Mouse (Mus musculus) heart, adult 8-10 months (tissue): ENCODE measurements around the gene Ang5. TPM values are rescaled to one million over a fixed set of nuclear protein-coding genes. Genes with fewer than 3 reads are reported as not detected.
A peak's percentile ranks its signal among the peaks of the same experiment; 100 is the strongest.
"Not testable (repeated sequence)": the region's sequence is repeated elsewhere in the genome, so short reads cannot be mapped to it uniquely, and the experiment has no call there.

Experiments
- DNase-seq: peaks from one replicate; pipeline ENCODE4 v3.0.0; 2022; ENCODE audit warnings: low spot score
- total RNA-seq, 4 experiments: library from RNA; stranded (reverse); gene quantifications; 2 replicates each; pipeline ENCODE4 v1.2.4; 2022

The Ang5 gene
- total RNA-seq, result not detected

DNA sequence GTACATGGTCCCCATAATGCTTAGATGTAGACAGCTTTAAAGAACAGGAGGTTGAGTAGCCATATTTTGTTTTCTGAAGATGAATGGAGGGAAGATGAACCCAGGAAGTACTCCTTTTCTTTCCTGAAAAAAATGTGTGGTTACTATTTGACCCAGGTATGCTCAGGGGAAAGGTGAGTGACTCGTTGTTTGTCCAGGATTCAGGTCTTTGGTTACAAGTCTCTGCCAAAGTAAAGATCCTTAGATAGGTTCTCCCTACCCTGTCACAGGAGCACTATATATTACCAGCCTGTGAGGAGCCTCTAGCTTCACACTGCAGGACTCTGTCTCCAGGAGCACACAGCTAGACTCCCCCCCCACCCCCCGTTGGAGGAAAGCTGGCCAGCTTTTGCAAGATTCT is at the start of gene Ang5:
Ang5 (plus strand) TSS at position 301 of the 400 bp plus-strand sequence.
- not testable (repeated sequence) for DNase-seq

GRCm38 (mm10) chr14:43918214-43918613 is 38.7 kb upstream of the Ang5 start:
- not testable (repeated sequence) for DNase-seq

- DNase-seq, result not testable (repeated sequence)
Measured at GRCm38 (mm10) chr14:43923459-43923858, 33.4 kb upstream of the Ang5 start, which contains the start of gene Ear10. Ear10 (minus strand) TSS chr14:43923559.

- DNase-seq, result peak; percentile 54
Measured at GRCm38 (mm10) chr14:43924688-43925403, 32.0 kb upstream of the Ang5 start, which contains the start of gene Gm8113. Gm8113 (plus strand) TSS chr14:43925390.

- not testable (repeated sequence) for DNase-seq
Measured at GRCm38 (mm10) chr14:43925404-43925950, 31.4 kb upstream of the Ang5 start.

- DNase-seq, result peak; percentile 4
Measured at GRCm38 (mm10) chr14:43932991-43933390, 23.9 kb upstream of the Ang5 start.

GRCm38 (mm10) chr14:43933399-43933798 is 23.5 kb upstream of the Ang5 start:
- not testable (repeated sequence) for DNase-seq

DNA sequence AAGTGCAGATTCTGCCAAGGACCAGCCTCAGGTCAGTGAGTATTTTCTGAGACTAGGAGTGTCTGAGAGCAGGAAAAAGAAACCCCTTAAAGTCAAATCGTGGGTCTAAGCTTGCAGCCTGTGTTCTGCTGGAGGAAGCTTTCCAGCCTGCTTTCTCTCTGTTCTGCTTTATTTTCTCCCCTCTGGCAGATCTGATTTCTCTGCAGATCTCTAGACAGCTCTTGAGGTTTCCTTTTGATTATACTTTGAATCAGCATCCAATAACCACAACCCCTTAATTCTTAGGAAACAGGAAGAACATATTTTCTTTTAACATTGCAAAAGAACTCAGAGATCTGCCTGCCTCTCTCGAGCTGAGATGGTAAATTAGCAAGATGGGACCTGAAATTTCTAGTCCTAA is 3.5 kb upstream of the Ang5 start:
- not testable (repeated sequence) for DNase-seq

- not testable (repeated sequence) for DNase-seq
Measured at GRCm38 (mm10) chr14:43955074-43955473, 1.8 kb upstream of the Ang5 start.

- DNase-seq, result no peak
Measured at GRCm38 (mm10) chr14:43983454-43983853, 26.6 kb downstream of the Ang5 start.

- DNase-seq, result peak; percentile 14
Measured at GRCm38 (mm10) chr14:43983897-43984296, 27.0 kb downstream of the Ang5 start.

- no peak for DNase-seq
Measured at GRCm38 (mm10) chr14:43986147-43986546, 29.3 kb downstream of the Ang5 start.

DNA sequence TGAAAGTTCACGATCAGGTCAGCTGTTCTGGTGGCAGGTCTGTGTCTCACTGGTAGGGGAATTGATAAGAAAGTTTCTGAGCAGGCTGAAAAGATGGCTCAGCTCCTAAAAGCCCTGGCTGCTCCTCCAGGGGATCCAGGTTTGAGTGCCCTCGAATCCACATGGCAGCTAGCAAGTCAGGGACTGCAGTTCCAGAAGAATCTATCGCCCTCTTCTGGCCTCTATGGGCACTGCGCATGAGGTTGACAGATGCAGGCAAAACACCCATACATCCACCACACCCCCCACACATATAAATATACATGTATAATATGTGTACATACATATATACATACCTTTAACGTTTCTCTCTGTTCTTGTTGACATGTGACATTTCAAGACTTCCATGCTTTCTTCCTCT is 30.5 kb downstream of the Ang5 start:
- peak; percentile 66 for DNase-seq

DNA sequence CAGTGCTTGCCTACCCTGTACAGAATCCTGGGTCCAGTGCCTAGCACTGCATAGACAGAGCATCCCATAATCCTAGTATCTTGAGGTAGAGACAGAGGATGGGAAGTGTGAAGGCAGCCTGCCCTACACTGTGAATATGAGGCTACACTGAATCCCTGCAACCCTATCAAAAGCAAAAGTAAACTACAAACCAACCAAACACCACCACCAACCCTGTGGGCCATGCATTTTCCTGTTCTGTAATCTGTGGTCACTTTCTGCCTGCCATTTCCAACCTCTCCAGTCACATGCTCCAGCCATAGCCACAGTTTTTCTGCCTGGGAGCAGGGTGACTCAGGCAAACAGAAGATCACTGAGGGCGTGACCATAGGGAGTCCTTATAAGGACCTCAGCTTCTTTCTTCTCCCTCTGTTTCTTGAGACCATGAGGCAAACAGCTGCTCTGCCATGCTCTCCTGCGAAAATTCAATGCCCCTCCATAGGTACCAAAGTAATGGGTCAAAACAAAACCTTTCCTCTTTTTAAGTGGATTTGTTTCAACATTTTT is 41.7 kb downstream of the Ang5 start:
- not testable (repeated sequence) for DNase-seq

GRCm38 (mm10) chr14:44001600-44001999 is 44.7 kb downstream of the Ang5 start:
- DNase-seq, result no peak

- no peak for DNase-seq
Measured at GRCm38 (mm10) chr14:44002169-44002568, 45.3 kb downstream of the Ang5 start, which contains the start of gene Ang6. Ang6 (minus strand) TSS chr14:44002269.

- not testable (repeated sequence) for DNase-seq
Measured at GRCm38 (mm10) chr14:44008021-44008420, 51.2 kb downstream of the Ang5 start.

- not testable (repeated sequence) for DNase-seq
Measured at GRCm38 (mm10) chr14:44009686-44010085, 52.8 kb downstream of the Ang5 start.
